Mouse (Mus musculus): Measurements from ENCODE around the gene Gm10031. TPM values are rescaled to one million over a fixed set of nuclear protein-coding genes. Genes with fewer than 3 reads are reported as not detected.

Gene Gm10031
- 0.73 TPM for polyA plus RNA-seq (2014; fragmentation: Illumina TruSeq; extraction: RNeasy Lipid Tissue Mini Kit (QIAGEN cat#74804); ENCODE audit: insufficient read depth, low read depth, low replicate concordance)

GRCm38 (mm10) chr1:156523842-156524241 is at the start of gene Gm10031:
Gene Gm10031, plus strand, starts transcription at chr1:156524012.

DNA sequence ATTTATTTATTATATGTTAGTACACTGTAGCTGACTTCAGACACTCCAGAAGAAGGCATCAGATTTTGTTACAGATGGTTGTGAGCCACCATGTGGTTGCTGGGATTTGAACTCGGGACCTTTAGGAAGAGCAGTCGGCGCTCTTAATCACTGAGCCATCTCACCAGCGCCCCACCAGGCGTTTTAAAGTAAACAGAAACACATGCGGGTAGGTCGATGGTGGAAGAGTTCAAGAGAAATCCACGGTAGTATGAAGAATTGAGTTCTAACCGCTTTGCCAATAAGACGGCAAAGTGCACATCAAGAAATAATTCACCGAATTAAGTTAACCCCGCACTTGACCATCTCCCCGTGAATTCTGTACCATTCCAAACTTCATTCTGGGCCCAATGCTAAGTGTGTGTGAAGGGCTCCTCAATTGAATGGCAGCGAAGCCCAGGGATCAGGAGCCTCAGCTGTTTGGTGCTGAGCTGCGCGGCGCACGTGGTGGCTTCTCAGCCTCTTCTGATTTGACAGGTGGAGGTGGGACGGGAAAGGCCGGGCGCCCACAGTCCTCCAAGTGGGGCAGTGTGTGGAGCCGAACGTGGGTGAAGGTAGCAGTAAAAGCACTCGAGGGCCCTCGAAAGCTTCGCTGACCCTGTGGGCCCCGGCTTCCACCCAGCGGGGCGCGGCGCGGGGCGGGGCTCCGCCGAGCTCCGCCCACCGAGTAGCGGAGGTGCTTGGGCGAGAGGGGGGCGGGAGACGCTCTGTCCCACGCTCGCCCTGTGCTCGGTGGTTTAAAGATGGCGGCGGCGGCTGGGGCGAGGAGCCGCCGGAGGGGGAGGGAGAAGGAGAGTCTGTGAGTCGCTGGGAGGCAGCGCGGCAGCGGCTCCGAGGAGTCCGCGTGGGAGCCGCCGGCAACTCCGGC is 34.5 kb downstream of the Gm10031 start, which contains the start of gene Abl2:
Gene Abl2 (plus strand): TSS at position 763 of the 907 bp plus-strand sequence.

Other genes with a start within 250 kb of the Gm10031 start
- 0.44 TPM for gene Tdrd5, start 220.3 kb upstream of the Gm10031 start, polyA plus RNA-seq (2014; fragmentation: Illumina TruSeq; extraction: RNeasy Lipid Tissue Mini Kit (QIAGEN cat#74804); ENCODE audit: insufficient read depth, low read depth, low replicate concordance)
- 0.14 TPM for gene Nphs2, start 213.3 kb upstream of the Gm10031 start, polyA plus RNA-seq (2014; fragmentation: Illumina TruSeq; extraction: RNeasy Lipid Tissue Mini Kit (QIAGEN cat#74804); ENCODE audit: insufficient read depth, low read depth, low replicate concordance)
- 340 TPM for gene Gm2000, start 158.0 kb upstream of the Gm10031 start, polyA plus RNA-seq (2014; fragmentation: Illumina TruSeq; extraction: RNeasy Lipid Tissue Mini Kit (QIAGEN cat#74804); ENCODE audit: insufficient read depth, low read depth, low replicate concordance)
- gene Axdnd1, start 102.9 kb upstream of the Gm10031 start, polyA plus RNA-seq (2014; fragmentation: Illumina TruSeq; extraction: RNeasy Lipid Tissue Mini Kit (QIAGEN cat#74804); ENCODE audit: insufficient read depth, low read depth, low replicate concordance): 0.66 TPM
- gene Soat1, start 49.7 kb upstream of the Gm10031 start, polyA plus RNA-seq (2014; fragmentation: Illumina TruSeq; extraction: RNeasy Lipid Tissue Mini Kit (QIAGEN cat#74804); ENCODE audit: insufficient read depth, low read depth, low replicate concordance): 27.9 TPM
- gene Abl2, start 34.8 kb downstream of the Gm10031 start, polyA plus RNA-seq (2014; fragmentation: Illumina TruSeq; extraction: RNeasy Lipid Tissue Mini Kit (QIAGEN cat#74804); ENCODE audit: insufficient read depth, low read depth, low replicate concordance): 3.2 TPM
- gene Tor3a, start 150.3 kb downstream of the Gm10031 start, polyA plus RNA-seq (2014; fragmentation: Illumina TruSeq; extraction: RNeasy Lipid Tissue Mini Kit (QIAGEN cat#74804); ENCODE audit: insufficient read depth, low read depth, low replicate concordance): 26.4 TPM
- 24.2 TPM for gene Fam20b, start 195.1 kb downstream of the Gm10031 start, polyA plus RNA-seq (2014; fragmentation: Illumina TruSeq; extraction: RNeasy Lipid Tissue Mini Kit (QIAGEN cat#74804); ENCODE audit: insufficient read depth, low read depth, low replicate concordance)

All from lung, adult 10 weeks (tissue).